Mouse (Mus musculus) liver, postnatal 0 days (tissue): ENCODE data around the gene Them7. TPM values are rescaled to one million over a fixed set of nuclear protein-coding genes. Genes with fewer than 3 reads are reported as not detected.

Source experiments
- ATAC-seq: fragments of 200-750 bp; cut with Nextera tagmentation; 2 replicates; pipeline ENCODE4 v1.8.0; 2017; ENCODE audit warnings: mild to moderate bottlenecking, moderate library complexity
- DNase-seq: peaks from one replicate; pipeline ENCODE4 v3.0.0-alpha.2; 2016
- H3K27ac ChIP-seq: fragments of 300-500 bp; sonication (generic); 2 replicates; pipeline ENCODE4 v1.5.1; 2014; ENCODE audit warnings: antibody characterized with exemption, moderate library complexity, mild to moderate bottlenecking, low read depth
- H3K27me3 ChIP-seq: fragments of 300-500 bp; sonication (generic); 2 replicates; pipeline ENCODE4 v1.6.1; 2014; ENCODE audit warnings: low read length, control low read depth, mixed read lengths; ENCODE audit not compliant: insufficient read depth
- H3K36me3 ChIP-seq: fragments of 300-500 bp; sonication (generic); replicated peaks from 2 replicates; pipeline ENCODE4 v1.6.1; 2014; ENCODE audit warnings: mild to moderate bottlenecking, control low read depth, low read length, moderate library complexity, mixed read lengths; ENCODE audit not compliant: insufficient read depth
- H3K4me1 ChIP-seq: fragments of 300-500 bp; sonication (generic); 2 replicates; pipeline ENCODE4 v1.6.1; 2014; ENCODE audit warnings: antibody characterized with exemption, mild to moderate bottlenecking, control low read depth; ENCODE audit not compliant: insufficient read depth
- H3K4me2 ChIP-seq: fragments of 300-500 bp; sonication (generic); 2 replicates; pipeline ENCODE4 v1.6.1; 2014; ENCODE audit warnings: low read depth, mild to moderate bottlenecking, low read length, moderate library complexity, mixed read lengths
- H3K4me3 ChIP-seq: fragments of 300-500 bp; sonication (generic); 2 replicates; pipeline ENCODE4 v1.5.1; 2014; ENCODE audit warnings: low read depth, low read length
- H3K9ac ChIP-seq: fragments of 300-500 bp; sonication (generic); replicated peaks from 2 replicates; pipeline ENCODE4 v1.6.1; 2014; ENCODE audit warnings: mild to moderate bottlenecking, moderate library complexity
- H3K9me3 ChIP-seq: fragments of 300-500 bp; sonication (generic); 2 replicates; pipeline ENCODE4 v1.6.1; 2016; ENCODE audit warnings: mild to moderate bottlenecking, control low read depth, low read length, mixed read lengths
- CTCF ChIP-seq: sonication (generic); IDR thresholded peaks from 2 replicates; pipeline ENCODE4 v1.5.1; 2016; ENCODE audit warnings: antibody characterized with exemption, low read depth
- EP300 ChIP-seq: IDR thresholded peaks from 2 replicates; pipeline ENCODE4 v1.6.1; 2016; ENCODE audit warnings: antibody characterized with exemption, low read depth, mild to moderate bottlenecking
- WGBS: fragments of 180-500 bp; shearing (Covaris S2); extraction: QIAGEN DNeasy Blood & Tissue Kit; methylation state at CpG from one replicate; pipeline ENCODE4 v1.1.7; 2014; ENCODE audit not compliant: insufficient replicate concordance; 5-methylcytosine and 5-hydroxymethylcytosine counted together
- polyA plus RNA-seq: library from polyadenylated mRNA; unstranded; fragments of >200 nt; fragmentation: Nextera tagmentation; extraction: Ambion mirVana; gene quantifications from 2 replicates; pipeline ENCODE4 v1.2.1, GENCODE M21; 2015

Gene Them7
- polyA plus RNA-seq, 1 experiment from 2014 or later: 6.6 TPM

DNA sequence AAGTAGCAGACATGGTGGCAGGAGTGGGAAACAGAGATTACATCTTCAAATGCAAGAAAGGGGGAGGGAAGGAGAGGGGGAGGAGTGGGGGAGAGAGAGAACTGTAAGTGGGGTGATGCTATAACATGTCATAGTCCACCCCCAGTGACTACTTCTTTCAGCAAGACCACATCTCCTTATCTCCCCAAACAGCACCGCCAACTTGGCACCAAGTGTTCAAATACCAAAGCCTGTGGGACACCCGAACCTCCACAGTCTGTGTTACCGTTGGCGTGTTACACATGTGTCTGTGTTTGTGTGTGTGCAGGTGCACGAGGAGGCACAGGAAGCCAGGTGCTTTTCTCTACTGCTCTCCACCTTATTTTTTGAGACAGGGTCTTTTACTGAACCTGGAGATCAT, 4.9 kb upstream of the Them7 start:
- Histone ChIP-seq H3K27ac (no peak overlapping the region), H3K9ac (no peak overlapping the region), H3K27me3 (no peaks in the 10 kb centered on the region), H3K9me3 (no peaks in the 10 kb centered on the region), H3K4me3 (no peak overlapping the region), H3K4me1 (no peaks in the 10 kb centered on the region), H3K36me3 (no peaks in the 10 kb centered on the region), H3K4me2 (no peak overlapping the region)
- DNase-seq (no peak), ATAC-seq (no peak)
- TF ChIP-seq EP300 (no peak), CTCF (no peak)
- 62% methylated on average over 5 of the region's 5 CpGs for WGBS

DNA sequence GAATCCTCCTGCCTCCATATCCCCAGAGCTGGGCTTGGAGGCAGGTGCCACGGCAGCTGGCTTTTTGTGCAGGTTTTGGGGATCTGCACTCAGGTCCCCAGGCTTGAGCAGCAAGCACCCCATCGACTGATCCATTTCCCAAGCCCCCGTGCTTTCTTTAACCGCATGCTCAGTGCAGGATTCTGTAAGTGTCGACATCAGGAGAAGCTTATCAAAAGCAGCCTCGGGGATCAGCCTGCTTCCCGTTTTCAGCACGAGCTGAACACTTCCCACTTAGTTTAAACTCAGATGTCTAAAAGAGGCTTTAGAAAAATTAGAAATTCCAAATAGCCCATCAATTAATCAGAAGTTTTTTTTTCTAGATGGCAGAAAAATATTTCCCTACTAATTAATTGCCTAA, 4.5 kb upstream of the Them7 start:
- TF ChIP-seq CTCF: no peak
- no peak for TF ChIP-seq EP300
- ATAC-seq (no peak), DNase-seq (no peak)

DNA sequence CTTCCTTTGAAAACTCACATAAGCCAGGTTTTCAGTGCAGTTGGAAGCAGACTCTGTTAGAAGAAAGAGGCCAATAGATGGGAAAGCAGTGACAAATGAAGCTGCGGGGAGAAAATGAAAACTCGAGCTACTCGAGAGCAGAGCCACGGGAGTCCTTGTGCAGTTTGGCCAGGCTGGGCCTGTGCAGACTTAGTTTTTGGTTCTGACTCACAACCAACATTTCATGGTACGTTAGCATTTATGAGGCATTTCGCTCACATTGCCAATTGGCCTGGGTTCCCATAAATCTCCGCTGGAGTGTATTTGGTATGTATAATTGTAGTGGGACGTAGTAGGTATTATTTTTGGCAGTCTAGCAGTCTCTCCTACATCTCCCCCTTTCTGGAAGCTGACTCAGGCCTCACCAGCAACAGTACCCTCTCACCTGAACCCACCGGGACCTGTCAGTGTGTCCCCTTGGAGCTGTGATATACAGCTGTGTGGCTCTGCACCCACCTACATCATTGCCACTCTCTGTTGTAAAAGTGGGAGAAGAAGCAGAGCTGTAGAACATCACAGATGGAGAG, 3.3 kb upstream of the Them7 start:
- no peak overlapping the region for H3K4me2 ChIP-seq
- 80% methylated on average over 9 of the region's 9 CpGs for WGBS
- no peak for DNase-seq
- H3K4me3 ChIP-seq: no peak overlapping the region
- TF ChIP-seq EP300 (no peak), CTCF (no peak)
- no peaks in the 10 kb centered on the region for H3K27me3 ChIP-seq
- no peaks in the 10 kb centered on the region for H3K36me3 ChIP-seq
- no peak overlapping the region for H3K9ac ChIP-seq
- ATAC-seq: no peak
- no peaks in the 10 kb centered on the region for H3K9me3 ChIP-seq
- no peak overlapping the region for H3K27ac ChIP-seq
- H3K4me1 ChIP-seq: no peaks in the 10 kb centered on the region

More for the DNA sequence above, 4.5 kb upstream of the Them7 start:
- no peak overlapping the region for H3K4me2 ChIP-seq
- H3K27me3 ChIP-seq: no peaks in the 10 kb centered on the region
- H3K9ac ChIP-seq: no peak overlapping the region
- H3K4me3 ChIP-seq: no peak overlapping the region
- H3K9me3 ChIP-seq: no peaks in the 10 kb centered on the region
- no peaks in the 10 kb centered on the region for H3K4me1 ChIP-seq
- H3K36me3 ChIP-seq: no peaks in the 10 kb centered on the region
- H3K27ac ChIP-seq: no peak overlapping the region
- 42% methylated on average over 8 of the region's 8 CpGs for WGBS

DNA sequence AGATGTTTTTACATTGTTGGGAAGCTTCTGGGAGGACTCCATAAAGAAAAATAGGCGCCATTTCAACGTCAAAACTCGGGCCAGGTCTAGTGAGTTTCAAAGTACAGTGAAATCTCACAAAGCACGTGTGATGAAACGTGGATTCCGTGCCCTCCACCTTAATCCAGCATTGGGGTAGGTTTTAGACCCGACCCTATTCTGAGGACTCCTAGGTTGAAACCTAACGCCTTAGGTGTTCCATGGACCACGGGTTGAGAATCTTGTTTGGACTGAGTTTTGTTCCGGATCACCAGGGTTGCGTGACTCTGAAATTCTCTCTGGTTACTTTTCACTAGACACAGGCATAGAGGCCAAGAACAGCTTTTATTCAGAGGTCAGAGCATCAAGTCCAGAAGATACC, 514 bp upstream of the Them7 start:
- no peak for DNase-seq
- Histone ChIP-seq H3K4me2 (peak overlapping the region; percentile 66), H3K27ac (peak overlapping the region; percentile 76), H3K36me3 (no peaks in the 10 kb centered on the region), H3K4me1 (no peaks in the 10 kb centered on the region), H3K9ac (no peak overlapping the region), H3K4me3 (no peak overlapping the region), H3K27me3 (no peaks in the 10 kb centered on the region), H3K9me3 (no peaks in the 10 kb centered on the region)
- 76% methylated on average over 11 of the region's 11 CpGs for WGBS
- ATAC-seq: peak; percentile 4; the same call in 1 of the 2 replicates
- TF ChIP-seq EP300: no peak
- no peak for TF ChIP-seq CTCF

DNA sequence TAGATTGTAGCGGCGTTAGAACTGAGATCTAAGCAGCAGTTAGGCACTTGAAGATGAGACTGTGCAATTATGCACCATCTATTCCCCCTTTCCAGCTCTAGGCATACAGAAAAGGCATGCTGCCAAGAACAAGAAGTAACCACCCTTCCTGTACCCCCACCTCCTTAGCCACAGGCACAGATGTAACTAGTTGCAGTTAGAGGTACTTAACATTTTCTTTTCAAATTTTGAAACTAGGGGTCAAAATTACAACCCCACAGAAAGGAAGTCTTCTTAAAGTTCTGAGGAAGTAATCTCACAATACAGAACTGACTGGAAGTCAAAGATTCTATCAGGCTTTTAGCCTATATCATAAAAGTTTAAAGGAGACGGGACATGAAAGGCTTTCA, 861 bp downstream of the Them7 start:
- no peak for ATAC-seq
- H3K27me3 ChIP-seq: no peaks in the 10 kb centered on the region
- no peak overlapping the region for H3K4me3 ChIP-seq
- 33% methylated on average over 3 of the region's 3 CpGs for WGBS
- peak overlapping the region; percentile 66 for H3K4me2 ChIP-seq
- no peak overlapping the region for H3K9ac ChIP-seq
- H3K36me3 ChIP-seq: no peaks in the 10 kb centered on the region
- no peak for DNase-seq
- no peak overlapping the region for H3K27ac ChIP-seq
- TF ChIP-seq EP300: no peak
- H3K9me3 ChIP-seq: no peaks in the 10 kb centered on the region
- no peaks in the 10 kb centered on the region for H3K4me1 ChIP-seq

DNA sequence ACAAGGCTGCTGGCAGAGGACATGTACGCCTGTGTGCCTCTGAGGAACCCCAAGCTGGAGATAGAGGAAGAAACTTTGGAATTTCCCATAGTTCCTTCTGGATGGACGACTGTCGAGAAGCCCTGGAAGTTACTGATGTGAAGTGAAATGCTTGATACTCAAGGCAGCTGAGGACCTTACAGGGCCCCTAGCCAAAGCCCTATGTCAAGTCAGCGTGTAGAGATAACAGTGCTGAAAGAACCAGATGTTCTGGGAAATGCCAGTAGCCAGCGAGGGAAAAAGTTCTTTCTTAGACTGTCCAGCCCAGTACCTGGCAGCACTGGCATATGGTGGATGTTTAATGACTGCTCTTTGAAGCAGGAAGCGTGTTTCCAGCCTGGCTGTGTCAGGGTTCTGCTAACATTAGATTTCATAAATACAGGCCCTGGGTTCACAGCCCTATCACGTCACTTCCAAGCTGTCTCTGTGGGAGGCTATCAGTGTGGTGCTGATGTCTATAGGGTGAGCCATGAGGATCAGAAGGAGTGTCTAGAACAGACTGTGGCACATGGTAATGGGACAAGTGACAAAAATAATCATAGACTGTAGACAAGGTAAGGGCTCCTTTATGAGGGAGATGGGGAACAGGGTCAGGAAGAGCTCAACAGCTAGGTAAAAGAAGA, 2.3 kb downstream of the Them7 start:
- Histone ChIP-seq H3K27me3 (no peaks in the 10 kb centered on the region), H3K4me2 (no peak overlapping the region), H3K27ac (no peak overlapping the region), H3K36me3 (no peaks in the 10 kb centered on the region), H3K4me1 (no peaks in the 10 kb centered on the region), H3K4me3 (no peak overlapping the region), H3K9ac (no peak overlapping the region), H3K9me3 (no peaks in the 10 kb centered on the region)
- ATAC-seq: no peak
- no peak for TF ChIP-seq EP300
- TF ChIP-seq CTCF: no peak
- WGBS: 57% methylated on average over 7 of the region's 7 CpGs
- no peak for DNase-seq

DNA sequence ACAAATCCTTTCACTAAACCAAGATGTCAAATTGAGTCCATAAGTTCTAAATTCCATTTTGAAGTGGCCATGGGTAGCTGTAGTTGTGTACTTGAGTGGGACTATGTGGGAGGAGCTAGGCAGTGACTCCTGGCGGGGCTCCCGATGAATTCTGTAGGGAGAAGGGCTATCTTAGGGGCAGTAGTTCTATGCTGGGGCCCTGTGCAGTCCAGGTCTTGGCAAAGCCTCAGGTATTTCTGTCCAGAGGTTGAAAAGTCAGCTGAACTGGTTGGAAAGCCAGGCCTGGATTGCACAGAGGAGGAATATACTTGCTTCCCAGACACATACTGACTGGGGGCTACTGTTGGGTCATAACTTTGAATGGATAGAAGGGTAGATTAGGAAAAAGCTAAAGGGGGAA, 4.3 kb downstream of the Them7 start:
- Histone ChIP-seq H3K9ac (no peak overlapping the region), H3K4me1 (no peaks in the 10 kb centered on the region), H3K27me3 (no peaks in the 10 kb centered on the region), H3K4me2 (no peak overlapping the region), H3K27ac (no peak overlapping the region), H3K36me3 (no peaks in the 10 kb centered on the region), H3K4me3 (no peak overlapping the region), H3K9me3 (no peaks in the 10 kb centered on the region)
- 55% methylated on average over 2 of the region's 2 CpGs for WGBS
- TF ChIP-seq CTCF (no peak), EP300 (no peak)
- DNase-seq: no peak
- ATAC-seq: no peak
